Mouse (Mus musculus) gastrocnemius, postnatal 10 days (tissue): Measurements from ENCODE around the gene Krt80. TPM values are rescaled to one million over a fixed set of nuclear protein-coding genes. Genes with fewer than 3 reads are reported as not detected.
"Not testable (repeated sequence)": the region's sequence is repeated elsewhere in the genome, so short reads cannot be mapped to it uniquely, and the experiment has no call there.

Experiments
- DNase-seq: peaks from one replicate; pipeline ENCODE4 v3.0.0; 2021; ENCODE audit warnings: mixed read lengths
- total RNA-seq, 2 experiments: library from RNA; stranded (reverse); gene quantifications; 2 replicates each; pipeline ENCODE4 v1.2.3; 2021

Krt80 gene
- total RNA-seq, 2 experiments from 2014 or later: 0.66 to 1.4 TPM

- peak; percentile 90 for DNase-seq
These were observed 30.4 kb downstream of the Krt80 start for GRCm38 (mm10) chr15:101339537-101339936.

- DNase-seq: no peak
These were observed 31.6 kb downstream of the Krt80 start for GRCm38 (mm10) chr15:101338359-101338758.

- peak; percentile 42 for DNase-seq
These were observed 33.3 kb downstream of the Krt80 start for GRCm38 (mm10) chr15:101336474-101337174.

GRCm38 (mm10) chr15:101333648-101334047 is 36.3 kb downstream of the Krt80 start:
- no peak for DNase-seq

GRCm38 (mm10) chr15:101333165-101333564 is 36.8 kb downstream of the Krt80 start:
- no peak for DNase-seq

GRCm38 (mm10) chr15:101332370-101332769 is 37.6 kb downstream of the Krt80 start:
- no peak for DNase-seq

GRCm38 (mm10) chr15:101331090-101331489 is 38.9 kb downstream of the Krt80 start:
- DNase-seq: no peak

GRCm38 (mm10) chr15:101329564-101329892 is 40.4 kb downstream of the Krt80 start:
- no peak for DNase-seq

- DNase-seq: no peak
These were observed 40.9 kb downstream of the Krt80 start for GRCm38 (mm10) chr15:101328876-101329563.

GRCm38 (mm10) chr15:101327282-101327681 is 42.7 kb downstream of the Krt80 start:
- peak; percentile 95 for DNase-seq

- no peak for DNase-seq
These were observed 43.9 kb downstream of the Krt80 start for GRCm38 (mm10) chr15:101325991-101326534.

- not testable (repeated sequence) for DNase-seq
These were observed 45.6 kb downstream of the Krt80 start for GRCm38 (mm10) chr15:101324409-101324808.

GRCm38 (mm10) chr15:101323511-101323910 is 46.5 kb downstream of the Krt80 start:
- no peak for DNase-seq

GRCm38 (mm10) chr15:101322640-101323039 is 47.3 kb downstream of the Krt80 start:
- no peak for DNase-seq

GRCm38 (mm10) chr15:101322106-101322505 is 47.9 kb downstream of the Krt80 start:
- DNase-seq: no peak

GRCm38 (mm10) chr15:101321126-101321525 is 48.8 kb downstream of the Krt80 start:
- no peak for DNase-seq

- no peak for DNase-seq
These were observed 49.3 kb downstream of the Krt80 start for GRCm38 (mm10) chr15:101320618-101321041.

- no peak for DNase-seq
These were observed 49.8 kb downstream of the Krt80 start for GRCm38 (mm10) chr15:101320010-101320617.

GRCm38 (mm10) chr15:101318889-101319765 is 50.8 kb downstream of the Krt80 start:
- no peak for DNase-seq

- DNase-seq: no peak
These were observed 52.0 kb downstream of the Krt80 start for GRCm38 (mm10) chr15:101317814-101318500.
